Mouse (Mus musculus) fibroblast of lung, adult 2 months (primary cell): ENCODE measurements at regions not wholly inside any gene's neighbourhood (a gene's known extent, or its start where the extent isn't known, plus 50 kb on each side); places are given as distances from the start of the nearest gene placed in this dataset.

Experiments
- DNase-seq: peaks from one replicate; pipeline ENCODE4 v3.0.0-alpha.2; 2011; ENCODE audit warnings: low read depth

DNA sequence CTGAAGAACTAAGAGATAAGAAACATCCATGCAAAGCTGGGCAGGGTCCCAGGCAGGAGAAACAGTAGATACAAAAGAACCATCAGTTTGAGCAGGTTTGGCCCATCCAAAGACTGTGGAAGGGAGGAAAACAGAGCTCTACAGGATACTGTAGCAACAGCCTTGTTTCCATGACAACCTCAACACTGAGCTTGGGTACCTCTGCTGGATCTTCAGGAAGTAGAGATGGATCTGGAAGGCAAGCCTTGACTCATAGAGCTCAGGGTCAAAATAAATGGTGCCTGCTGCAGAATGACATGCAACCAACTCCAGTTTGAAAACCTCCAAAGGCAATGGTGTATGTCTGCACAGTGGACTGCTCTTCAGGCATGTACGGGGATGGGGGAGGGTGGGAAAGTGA, 173.0 kb upstream of the Tbx3 start:
- no peak for DNase-seq

DNA sequence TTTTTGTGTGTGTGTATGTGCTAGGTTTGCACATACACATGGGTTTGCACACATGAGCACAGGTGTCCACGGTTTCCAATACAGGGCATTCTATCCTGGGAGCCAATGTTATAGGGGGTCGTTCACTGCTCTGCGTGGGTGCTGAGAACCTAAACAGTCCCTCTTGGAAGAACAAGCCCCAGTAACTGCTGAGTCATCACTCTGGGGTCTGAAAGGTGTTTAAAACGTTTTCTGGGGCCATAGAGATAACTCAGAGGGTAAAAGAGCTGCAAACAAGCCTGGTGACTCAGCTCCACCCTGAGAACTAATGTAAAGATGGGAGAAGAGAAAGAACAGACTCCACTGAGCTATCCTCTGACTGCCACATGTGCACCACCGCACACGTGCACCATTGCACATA, 172.0 kb upstream of the Tbx3 start:
- no peak for DNase-seq

DNA sequence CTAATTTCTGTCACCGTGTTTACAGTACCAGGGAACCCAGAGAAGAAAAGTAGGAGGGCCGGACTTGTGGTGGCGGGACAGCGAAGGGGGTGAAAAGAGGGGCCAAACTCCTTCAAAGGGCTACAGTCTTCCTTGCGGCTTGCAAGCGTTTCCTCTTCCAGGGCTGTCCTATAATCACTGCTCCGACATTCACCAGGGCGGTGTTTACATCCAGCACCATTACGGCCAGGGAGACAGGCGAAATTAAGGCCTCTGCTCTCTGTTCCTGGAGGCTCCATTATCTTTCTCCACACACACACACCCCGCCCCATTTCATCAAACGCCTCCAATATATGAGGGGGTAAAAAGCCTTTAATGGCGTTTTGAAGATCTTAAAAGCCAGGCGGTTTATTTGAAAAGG, 162.8 kb upstream of the Tbx3 start:
- no peak for DNase-seq

DNA sequence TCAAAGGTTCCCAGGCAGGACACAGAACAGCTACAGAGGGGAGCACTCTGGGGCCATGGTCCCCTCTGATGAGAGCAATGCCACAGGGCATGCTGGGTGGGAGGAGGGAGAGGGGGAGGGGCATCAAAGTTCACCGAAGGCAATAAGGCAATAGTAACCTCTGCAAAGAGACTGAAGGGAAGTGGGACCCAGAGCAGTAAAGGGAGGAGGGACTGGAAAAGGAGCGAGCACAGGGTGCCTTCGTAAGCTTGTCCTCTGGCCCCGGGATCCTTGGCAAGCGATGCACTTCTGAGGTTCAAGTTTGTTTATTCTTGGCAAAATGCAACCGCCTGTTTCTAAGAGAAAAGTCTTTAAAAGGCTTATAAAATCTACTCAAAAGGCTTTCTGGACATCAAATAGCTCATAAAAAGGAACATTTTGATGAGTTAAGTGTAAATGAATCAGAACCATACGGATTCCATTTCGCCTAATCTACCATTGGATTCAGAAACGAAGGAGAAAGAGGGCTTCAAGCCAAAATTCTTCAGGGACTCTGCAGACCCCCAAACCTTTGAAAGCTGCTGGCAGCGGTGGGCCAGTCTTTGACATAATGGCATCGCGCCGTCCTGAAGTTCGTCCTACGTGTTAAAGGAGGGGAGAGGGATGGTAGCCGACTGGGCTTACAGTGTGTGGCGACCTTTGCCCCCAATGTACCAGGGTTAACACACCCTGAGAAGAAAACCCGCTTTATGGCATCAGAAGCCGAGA, 151.8 kb upstream of the Tbx3 start:
- DNase-seq: no peak

DNA sequence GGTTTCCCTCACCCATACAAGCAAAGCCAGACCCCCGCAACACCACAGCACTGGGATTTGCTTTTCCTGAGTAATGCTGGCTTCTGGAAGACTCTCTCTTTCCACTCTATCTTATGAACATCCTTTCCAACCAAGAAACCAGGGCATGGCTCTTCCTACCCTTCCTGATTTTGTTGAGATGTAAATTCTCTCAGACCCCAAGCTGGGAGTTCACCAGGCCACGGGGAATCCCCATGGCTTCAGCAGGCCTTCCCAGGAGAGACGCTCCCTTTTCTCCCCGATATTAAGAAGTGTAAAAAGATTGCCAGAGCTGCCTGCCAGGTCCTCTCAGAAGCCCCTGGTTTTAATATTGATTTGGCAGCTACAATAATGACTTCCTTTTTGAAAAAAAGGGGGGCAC, 146.3 kb upstream of the Tbx3 start:
- DNase-seq: no peak

DNA sequence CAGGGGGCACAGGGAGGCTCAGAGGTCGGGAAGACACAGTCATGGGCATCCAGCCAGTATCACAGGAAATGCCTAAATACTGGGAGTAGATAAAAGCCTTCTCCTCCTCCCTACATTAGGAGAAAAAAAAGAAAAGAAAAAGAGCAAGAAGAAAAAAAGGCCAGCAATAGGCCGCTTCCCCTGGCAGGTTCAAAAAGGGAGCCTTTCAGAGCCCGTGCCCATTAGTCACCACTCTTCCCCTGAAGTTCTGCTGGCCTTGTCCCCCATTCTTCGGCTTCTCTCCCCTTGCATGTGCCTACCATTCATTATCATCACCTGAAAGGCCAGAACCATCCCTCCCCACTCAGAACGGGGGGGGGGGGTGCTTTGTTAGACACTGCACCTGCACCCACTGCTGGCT, 144.5 kb upstream of the Tbx3 start:
- no peak for DNase-seq

DNA sequence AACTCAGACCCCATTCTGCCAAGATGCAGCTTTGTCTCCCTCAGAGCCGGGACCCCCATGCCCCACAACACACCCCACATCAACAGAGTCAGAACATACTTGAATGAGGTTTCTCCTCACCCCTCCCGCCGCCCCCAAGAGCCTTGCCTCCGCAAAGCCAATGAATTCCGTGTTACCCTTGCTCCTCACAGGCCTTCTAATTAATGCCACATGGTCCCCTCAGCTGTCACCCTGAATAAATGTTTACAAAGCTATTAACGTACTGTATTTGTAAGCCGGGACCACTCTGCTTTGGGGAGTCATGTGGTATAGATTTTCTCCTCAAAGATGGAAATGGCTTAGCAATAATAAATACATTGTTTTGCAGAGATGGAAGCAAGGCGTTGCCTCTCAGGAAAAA, 140.5 kb upstream of the Tbx3 start:
- no peak for DNase-seq

DNA sequence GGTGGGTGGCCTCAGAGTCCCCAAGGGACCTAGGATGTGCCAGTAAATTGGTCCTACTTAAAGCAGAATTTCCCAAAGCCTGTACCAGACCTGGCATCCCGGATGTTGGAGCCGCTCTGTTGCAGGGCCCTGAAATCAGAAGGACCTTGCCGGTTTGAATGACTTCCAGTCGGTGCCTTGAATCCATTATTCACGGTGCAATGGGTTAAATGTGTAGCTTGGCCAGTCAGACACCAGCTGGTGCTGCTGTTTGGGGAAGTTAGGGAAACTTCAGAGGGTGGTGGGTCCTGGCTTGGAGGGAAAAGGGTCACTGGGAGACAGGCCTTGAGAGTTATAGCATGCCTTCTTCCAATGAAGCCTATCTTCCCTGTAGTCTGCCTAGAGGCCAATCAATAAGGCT, 135.5 kb upstream of the Tbx3 start:
- no peak for DNase-seq

DNA sequence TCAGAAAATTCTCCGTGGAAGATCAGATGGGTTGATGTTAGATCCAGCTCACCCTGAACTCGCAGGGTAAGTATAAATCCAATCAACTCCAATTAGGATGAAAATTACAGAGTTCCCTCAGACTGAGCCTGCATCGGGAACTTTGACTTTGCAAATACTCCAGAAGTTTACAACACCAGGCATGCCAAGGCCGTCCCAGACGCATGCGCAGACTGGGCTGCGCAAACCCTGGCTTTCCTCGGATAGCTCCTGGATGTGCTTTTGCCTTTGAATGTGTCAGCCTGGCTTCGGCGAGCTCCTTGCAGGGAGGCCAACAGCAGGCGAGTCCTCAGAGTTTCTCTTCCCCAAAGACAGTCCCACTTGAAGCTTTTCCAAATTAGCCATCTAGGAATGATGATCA, 127.6 kb upstream of the Tbx3 start:
- no peak for DNase-seq

DNA sequence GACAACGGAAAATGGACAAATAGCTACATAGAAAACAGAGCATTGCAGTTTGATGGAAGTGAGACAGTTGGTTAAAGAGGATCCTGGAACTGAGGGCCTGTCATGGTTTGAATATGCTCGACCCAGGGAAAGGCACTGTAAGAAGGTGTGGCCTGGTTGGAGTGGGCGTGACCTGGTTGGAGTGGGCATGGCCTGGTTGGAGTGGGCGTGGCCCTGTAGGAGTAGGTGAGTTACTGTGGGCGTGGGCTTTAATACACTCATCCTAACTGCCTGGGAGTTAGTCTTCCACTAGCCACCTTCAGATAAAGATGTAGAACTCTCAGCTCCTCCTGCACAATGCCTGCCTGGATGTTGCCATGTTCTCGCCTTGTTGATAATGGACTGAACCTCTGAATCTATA, 126.8 kb upstream of the Tbx3 start:
- DNase-seq: no peak

DNA sequence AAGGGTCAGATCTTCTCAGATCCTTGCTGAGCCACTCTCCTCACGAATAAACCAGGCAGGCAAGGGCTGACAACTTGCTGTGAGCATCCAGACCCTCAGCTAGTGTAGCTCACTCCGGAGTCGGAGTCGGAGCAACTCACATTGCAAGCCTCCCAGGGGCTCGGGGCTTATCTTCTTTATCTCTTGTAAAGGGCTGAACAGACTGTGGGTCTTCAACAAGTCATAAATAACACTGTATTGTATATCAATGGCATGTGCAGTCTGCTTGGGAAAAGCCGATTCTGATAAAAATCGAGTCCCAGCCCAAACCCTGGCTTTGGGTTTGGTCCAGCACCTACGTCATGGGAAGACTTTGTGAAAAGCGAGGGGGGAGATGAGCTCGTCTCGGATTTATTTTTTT, 125.8 kb upstream of the Tbx3 start:
- no peak for DNase-seq

DNA sequence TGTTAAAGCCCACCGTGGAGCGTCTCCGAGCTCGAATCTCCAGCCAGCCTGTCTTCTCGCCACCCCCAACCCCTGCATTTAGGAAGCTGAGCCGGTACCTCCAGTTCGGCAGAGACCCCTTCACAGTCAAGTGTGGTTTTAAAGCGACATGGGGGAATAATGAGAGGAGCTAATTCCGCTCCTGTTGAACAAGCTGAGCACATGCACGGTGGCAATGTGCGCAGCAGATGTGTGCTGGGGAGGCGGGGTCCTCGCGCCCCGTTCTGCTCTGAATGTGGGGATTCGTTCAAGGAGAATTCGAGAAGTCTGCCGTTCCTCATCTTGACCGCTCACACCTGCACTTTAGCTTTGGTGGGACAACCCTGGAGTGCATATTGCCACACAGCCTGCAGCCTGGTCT, 123.4 kb upstream of the Tbx3 start:
- DNase-seq: no peak

DNA sequence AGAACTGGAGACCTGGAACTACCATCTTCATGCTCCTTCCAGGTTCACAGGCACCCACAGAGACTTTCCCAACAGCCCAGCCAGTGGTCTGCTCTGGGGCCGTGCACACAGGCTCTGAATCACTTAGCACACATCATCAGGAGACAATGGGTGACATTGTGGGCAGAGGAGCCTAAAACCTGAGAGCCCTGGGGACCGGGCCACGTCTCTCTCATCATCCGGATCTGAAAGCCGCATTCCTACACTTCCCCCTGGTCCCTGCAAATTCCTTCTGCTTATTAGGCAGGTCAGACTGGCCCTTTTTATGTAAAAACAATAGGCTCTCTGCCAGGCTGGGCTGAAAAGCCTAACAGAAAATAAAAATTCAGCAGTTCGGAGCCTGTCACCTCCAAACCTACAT, 119.6 kb upstream of the Tbx3 start:
- peak; percentile 40 for DNase-seq

DNA sequence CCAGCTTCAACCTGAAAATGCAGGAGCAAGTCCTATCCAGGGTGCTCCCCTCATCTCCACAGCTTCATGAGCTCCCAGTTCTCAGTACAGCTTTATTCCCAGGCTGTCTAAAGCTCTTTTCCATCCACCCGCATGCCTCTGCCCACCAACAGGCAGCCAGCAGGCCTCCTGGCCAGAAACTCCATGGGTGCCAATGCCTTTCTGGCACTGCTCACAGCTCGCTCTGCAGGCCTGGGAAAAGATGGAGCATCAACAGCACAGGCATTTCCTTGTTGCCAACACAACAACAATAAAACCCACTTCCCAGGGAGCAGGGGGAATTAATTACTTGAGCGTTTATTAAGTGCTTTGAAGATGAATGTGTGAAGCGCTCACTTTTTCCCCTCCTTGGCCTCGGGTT, 117.0 kb upstream of the Tbx3 start:
- peak; percentile 24 for DNase-seq

DNA sequence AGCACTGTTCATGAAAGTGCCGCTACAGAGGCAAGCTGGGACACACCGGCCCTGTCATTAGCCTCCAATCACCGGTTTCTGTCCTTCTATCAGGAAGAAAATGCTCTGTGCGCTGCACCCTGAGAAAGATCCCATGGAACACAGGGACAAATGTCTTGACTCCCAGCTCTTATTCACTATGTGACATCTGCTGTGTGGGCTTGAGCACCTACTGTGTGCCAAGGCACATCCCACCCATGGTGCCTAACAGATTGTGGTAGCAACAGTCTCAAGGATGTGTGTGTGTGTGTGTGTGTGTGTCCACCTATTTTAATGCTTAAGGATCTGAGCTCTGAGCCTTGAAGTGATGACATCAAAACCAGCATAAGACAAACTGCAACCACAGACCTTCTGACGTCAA, 113.4 kb upstream of the Tbx3 start:
- no peak for DNase-seq

DNA sequence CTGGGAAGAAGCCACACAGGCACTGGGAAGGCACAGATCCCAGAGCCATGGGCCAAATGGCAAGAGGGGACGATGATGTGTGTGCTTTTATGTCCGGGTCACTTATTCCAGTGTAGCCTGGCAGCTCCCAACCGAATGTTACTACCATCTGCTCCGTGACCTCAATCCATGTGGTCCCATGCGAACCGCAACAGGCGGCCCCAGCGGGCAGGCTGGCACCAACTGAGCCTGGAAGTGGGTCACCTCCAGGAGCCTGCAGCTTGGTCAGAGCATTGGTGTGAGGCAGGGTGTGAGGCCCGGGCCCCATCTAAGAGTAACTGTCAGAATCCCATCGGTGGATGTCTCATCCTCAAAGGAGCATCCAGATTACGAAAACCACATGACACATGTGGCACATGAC, 110.8 kb upstream of the Tbx3 start:
- DNase-seq: no peak

DNA sequence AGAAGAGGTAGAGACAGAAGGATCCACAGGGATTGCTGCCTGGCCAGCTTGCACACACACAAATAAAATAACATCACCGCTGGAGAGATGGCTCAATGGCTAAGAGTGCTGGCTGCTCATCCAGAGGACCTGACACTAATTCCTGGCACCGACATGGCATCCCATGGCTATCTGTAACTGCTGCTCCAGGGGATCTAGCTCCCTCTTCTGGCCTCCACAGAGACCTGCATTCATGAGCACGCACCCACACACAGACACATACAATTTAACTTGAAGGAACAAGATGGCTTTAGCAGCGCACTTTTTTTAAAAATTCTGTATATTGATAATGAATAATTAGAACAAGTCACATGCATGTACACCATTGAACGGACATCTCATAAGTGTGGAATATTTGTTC, 110.1 kb upstream of the Tbx3 start:
- DNase-seq: no peak

DNA sequence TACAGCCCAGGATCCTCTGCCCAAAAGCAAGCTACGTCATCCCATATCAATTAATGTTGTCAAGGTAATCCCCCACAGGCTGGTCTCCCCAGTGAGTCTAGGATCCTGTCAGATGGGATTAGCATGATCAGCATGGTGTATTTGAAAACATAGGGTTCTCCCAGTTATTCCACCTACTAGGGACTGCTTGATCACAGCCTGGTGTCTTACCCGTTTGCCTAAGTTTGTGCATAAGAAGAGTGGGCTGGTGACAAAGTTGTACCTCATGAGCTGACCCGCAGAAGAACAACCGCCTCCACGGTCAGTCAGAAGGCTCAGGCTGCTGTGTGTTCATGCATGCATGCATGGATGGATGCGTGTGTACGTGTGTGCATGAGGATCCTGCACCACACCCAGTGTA, 108.9 kb upstream of the Tbx3 start:
- no peak for DNase-seq

DNA sequence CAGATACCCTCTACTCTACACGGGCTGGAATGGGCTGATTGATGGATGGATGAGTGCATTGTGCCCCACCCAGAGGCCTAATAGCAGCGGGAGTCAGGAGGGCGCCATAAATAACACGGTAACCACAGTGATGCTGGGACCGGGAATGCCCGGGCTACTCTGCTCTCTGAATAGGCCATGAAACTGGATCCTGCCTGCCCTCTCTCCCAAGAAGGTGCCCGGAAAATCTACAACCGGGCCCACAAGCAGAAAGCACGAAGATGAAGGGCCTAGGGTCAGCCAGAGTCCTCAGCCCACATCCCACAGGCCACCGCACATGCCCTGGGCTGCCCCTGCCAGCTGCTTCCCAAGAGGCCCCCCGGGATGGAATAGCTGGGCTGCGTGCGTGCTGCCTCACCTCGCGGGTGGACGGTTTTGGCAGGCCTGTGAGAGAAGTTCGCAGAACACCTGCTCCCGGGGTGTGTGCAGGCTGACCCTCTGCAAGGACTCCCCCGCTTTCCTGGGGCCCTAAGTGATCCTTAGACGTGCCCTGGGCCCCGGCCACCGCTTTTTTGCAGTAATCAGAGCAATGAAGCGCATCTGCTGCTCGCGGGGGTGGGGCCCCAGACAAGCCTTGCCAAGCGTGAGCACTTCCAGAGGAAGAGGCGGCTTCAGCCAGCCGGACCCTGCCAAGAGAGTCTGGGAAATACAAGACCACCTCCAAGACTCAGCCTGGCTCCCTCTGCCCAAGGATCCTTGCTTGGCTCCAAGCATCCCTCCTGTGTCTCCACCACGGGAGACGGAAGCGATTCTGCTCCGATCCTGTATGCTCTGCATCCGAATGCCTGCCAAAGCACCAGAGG, 106.7 kb upstream of the Tbx3 start:
- DNase-seq: no peak

DNA sequence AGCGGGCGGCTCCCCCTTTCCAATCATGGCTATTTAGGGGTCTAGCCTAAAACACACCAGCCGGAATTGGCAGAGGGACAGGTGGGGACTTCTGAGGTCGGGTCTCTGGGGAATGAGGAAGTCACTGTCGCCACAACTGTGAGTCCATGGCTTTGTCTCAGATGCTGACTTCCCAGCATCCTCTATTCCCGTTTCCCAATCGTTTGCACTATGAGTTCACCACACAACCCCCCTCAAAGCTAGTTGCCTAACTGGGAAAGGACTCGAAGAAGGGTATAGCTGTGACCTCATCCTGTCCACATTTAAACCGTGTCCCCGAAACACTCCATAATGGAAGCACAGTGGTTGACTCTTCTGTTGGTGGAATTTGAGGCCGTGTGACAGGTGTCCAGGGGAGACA, 102.8 kb upstream of the Tbx3 start:
- no peak for DNase-seq

DNA sequence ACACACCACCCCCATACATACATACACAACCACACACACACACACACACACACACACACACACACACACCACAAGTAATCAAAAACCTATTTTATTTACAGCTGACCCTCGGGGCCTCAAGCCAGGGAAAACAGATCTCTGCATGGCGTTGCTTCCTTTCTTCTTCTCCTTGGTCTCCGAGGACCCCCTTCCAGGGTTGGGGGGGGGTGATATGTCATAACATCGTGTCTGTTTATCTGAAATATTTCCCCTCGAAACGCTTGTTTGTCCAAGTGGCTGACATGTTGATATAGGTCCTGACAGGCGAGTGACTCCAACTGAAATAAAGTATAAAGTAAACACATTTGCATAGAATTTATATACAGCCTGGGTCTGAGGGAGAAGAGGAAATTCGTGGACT, 100.4 kb upstream of the Tbx3 start:
- DNase-seq: no peak

DNA sequence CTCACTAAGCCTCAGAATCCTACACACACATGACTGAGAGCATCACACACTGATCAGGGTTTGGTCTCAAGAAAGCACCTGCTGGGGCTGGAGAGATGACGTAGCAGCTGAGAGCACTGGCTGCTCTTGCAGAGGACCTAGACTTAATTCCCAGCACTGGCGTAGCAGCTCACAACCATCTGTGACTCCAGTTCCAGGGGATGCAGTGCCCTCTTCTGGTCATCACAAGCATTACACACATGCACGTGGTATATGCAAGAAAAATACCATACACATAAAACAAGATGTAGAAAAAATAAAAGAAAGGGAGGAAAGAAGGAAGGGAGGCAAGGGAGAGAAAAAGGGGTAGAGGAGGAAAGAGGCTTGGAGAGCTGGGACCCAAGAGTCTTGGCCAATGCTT, 98.8 kb upstream of the Tbx3 start:
- DNase-seq: no peak

DNA sequence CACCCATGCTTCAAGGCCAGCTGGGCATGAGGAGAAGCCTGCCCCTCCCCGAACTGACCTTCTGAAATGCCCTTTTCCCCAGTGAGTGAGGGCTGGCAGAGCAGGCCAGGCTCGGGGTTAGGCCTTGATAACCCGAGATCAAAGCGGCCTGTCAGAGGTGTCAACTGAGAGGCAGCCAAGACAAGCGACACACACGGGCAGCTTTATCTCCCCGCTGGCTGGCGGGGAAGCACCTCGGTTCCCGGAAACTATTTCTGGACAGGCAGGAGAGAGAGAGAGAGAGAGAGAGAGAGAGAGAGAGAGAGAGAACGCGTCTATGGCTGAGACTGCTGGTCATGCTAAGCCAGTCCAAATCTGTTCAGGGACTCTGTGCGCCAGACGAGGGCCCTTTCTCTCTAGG, 95.3 kb upstream of the Tbx3 start:
- no peak for DNase-seq

DNA sequence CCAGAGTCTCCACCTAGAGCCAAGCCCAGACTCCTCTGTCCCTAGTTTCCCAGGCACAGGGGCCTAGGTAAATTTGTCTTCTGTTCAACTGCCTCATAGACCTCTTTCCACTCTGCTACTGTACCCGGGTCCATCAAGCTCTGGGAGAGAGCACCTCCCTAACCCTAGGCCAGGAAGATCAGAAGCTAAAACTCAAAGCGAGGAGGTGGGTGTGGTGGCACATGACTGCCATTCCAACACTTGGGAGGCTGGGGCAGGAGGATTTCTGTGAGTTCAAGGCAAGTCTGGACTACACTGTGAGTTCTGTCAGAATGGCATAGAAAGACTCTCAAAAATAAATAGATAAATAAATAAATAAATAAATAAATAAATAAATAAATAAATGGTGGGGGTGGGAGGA, 91.2 kb upstream of the Tbx3 start:
- DNase-seq: no peak
